Mouse (Mus musculus): ENCODE measurements at regions not wholly inside any gene's neighbourhood (a gene's known extent, or its start where the extent isn't known, plus 50 kb on each side); places are given as distances from the start of the nearest gene placed in this dataset.

DNA sequence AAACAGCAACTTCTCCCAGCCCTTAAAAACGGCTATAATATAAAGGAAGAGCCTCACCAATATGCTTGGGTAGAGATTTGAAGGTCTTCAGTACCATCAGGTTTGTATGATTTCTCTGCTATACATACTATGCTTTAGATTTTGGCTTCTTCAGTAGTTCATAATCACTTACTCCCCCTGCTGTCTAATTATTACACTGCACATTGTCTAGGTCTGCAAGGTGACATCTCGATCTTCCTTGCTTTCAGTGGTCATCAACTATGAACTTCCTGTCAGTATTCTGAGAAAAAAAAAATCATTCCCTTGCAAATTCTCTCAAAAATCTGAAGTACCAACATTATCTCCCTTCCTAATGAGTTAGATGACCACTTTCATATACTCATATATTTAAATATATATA is 225.4 kb upstream of the Galnt5 start:
- ATAC-seq, result no peak

DNA sequence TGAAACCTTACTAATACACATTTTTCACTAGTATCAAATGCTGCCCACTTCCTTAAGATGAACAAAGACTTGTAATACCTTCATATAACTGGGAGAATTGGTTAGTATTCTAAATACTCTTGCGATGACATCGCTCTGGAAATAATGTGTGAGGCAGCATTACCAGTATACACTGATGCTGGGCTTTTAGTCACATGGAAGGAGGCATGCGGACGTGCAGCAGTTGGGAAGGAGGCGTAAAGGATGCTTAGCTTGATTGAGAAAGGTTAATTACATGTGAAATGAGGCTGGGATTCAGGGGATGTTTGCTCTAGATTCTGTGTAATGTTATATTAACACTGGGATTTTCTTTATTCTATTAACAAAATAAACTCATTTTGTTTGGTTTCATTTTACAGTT is 221.5 kb upstream of the Galnt5 start:
- H3K36me3 ChIP-seq (ENCODE audit: insufficient read depth, low read length), result no peaks in the 10 kb centered on the region
- TF ChIP-seq EP300 (IDR thresholded peaks at IDR 0.05), result no peak
- TF ChIP-seq CTCF (IDR thresholded peaks at IDR 0.05), result no peak
- DNase-seq (ENCODE audit: low spot score) (no peak), ATAC-seq (no peak)
- no peak overlapping the region for H3K4me3 ChIP-seq (ENCODE audit: low read depth, low read length)
- H3K4me2 ChIP-seq (replicated peaks; ENCODE audit: low read depth, low read length), result no peak overlapping the region
- H3K9ac ChIP-seq (replicated peaks; ENCODE audit: low read depth), result no peak overlapping the region
- no peaks in the 10 kb centered on the region for H3K9me3 ChIP-seq (ENCODE audit: low read length)
- no peak overlapping the region for H3K27ac ChIP-seq (ENCODE audit: low read length)
- H3K4me1 ChIP-seq (ENCODE audit: insufficient read depth, low read depth, low read length), result no peaks in the 10 kb centered on the region
- no peaks in the 10 kb centered on the region for H3K27me3 ChIP-seq (replicated peaks; ENCODE audit: insufficient read depth, low read length)
- 87% methylated on average over 5 of the region's 5 CpGs for WGBS

More for the DNA sequence above, 225.4 kb upstream of the Galnt5 start:
- H3K4me1 ChIP-seq (ENCODE audit: insufficient read depth, low read depth, low read length), result no peaks in the 10 kb centered on the region
- H3K36me3 ChIP-seq (ENCODE audit: insufficient read depth, low read length), result no peaks in the 10 kb centered on the region
- no peak for DNase-seq (ENCODE audit: low spot score)
- no peak overlapping the region for H3K4me3 ChIP-seq (ENCODE audit: low read depth, low read length)
- H3K27ac ChIP-seq (ENCODE audit: low read length), result no peak overlapping the region
- no peaks in the 10 kb centered on the region for H3K9me3 ChIP-seq (ENCODE audit: low read length)
- H3K27me3 ChIP-seq (replicated peaks; ENCODE audit: insufficient read depth, low read length), result no peaks in the 10 kb centered on the region
- WGBS, result 70% methylated on average over 2 of the region's 2 CpGs
- TF ChIP-seq EP300 (IDR thresholded peaks at IDR 0.05) (no peak), CTCF (IDR thresholded peaks at IDR 0.05) (peak; percentile 41)
- no peak overlapping the region for H3K9ac ChIP-seq (replicated peaks; ENCODE audit: low read depth)
- H3K4me2 ChIP-seq (replicated peaks; ENCODE audit: low read depth, low read length), result no peak overlapping the region

DNA sequence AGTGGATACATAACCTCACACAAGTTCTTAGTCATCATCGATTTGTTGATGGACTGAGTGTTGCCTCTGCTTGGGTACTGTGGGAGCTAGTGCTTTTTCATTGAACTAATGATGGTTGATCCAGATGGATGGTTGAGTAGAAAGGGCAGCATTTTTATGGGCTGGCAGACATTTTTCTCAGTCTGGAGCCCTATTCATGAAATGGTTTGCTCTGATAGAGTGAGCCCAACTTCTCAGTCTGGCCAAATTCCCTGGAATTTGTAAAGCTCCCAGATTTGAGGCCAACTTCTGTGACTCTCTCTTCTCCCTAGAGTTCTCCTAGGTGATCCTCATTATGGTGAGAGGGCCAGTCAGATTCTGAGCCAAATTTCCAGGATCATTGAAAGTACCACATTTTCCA is 216.8 kb upstream of the Galnt5 start:
- no peak overlapping the region for H3K4me2 ChIP-seq (replicated peaks; ENCODE audit: low read depth, low read length)
- no peaks in the 10 kb centered on the region for H3K9me3 ChIP-seq (ENCODE audit: low read length)
- no peak overlapping the region for H3K9ac ChIP-seq (replicated peaks; ENCODE audit: low read depth)
- 95% methylated on average over 1 of the region's 1 CpGs for WGBS
- no peaks in the 10 kb centered on the region for H3K27me3 ChIP-seq (replicated peaks; ENCODE audit: insufficient read depth, low read length)
- no peak overlapping the region for H3K4me3 ChIP-seq (ENCODE audit: low read depth, low read length)
- H3K4me1 ChIP-seq (ENCODE audit: insufficient read depth, low read depth, low read length), result no peaks in the 10 kb centered on the region
- H3K27ac ChIP-seq (ENCODE audit: low read length), result no peak overlapping the region
- H3K36me3 ChIP-seq (ENCODE audit: insufficient read depth, low read length), result no peaks in the 10 kb centered on the region
- DNase-seq (ENCODE audit: low spot score) (no peak), ATAC-seq (no peak)
- no peak for TF ChIP-seq EP300 (IDR thresholded peaks at IDR 0.05)
- TF ChIP-seq CTCF (IDR thresholded peaks at IDR 0.05), result no peak

DNA sequence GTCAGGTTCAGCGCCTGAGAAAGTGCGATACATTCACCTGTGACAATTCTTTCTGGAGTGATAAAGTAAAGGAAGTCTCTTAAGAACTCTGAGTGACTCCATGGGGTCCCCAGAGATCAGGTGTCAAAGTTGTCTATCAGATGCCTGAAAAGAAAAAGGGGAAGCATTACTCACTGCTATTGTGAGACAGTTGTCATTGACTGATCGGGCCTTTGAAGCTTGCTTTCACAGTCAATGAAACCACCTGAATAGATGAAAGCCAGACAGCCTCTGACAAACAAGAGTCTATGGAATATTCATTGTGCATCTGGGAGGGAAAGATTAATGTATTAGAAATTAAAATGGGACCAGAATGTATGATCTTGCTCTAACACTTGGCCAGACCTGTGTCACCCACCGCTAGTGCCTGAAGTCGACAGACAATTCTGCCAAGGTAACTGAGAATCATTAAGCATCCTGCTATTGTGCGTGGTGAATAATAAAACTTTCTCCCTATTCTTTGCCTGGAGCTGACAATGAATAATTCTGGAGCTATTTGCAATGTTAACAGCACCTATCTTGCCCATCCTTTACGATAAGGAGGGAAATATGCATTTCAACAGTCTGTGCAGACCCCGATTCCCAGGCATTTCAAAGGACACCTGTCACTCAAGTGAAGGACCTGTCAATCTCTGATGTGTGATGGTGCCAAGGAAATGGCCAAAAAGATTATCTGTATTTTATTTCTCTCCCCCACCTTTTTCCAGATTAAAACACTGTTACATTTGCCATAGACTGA is 204.0 kb upstream of the Galnt5 start:
- Histone ChIP-seq H3K4me1 (ENCODE audit: insufficient read depth, low read depth, low read length) (no peaks in the 10 kb centered on the region), H3K4me2 (replicated peaks; ENCODE audit: low read depth, low read length) (no peak overlapping the region), H3K36me3 (ENCODE audit: insufficient read depth, low read length) (no peaks in the 10 kb centered on the region), H3K9ac (replicated peaks; ENCODE audit: low read depth) (no peak overlapping the region), H3K9me3 (ENCODE audit: low read length) (no peaks in the 10 kb centered on the region), H3K27ac (ENCODE audit: low read length) (no peak overlapping the region), H3K27me3 (replicated peaks; ENCODE audit: insufficient read depth, low read length) (no peaks in the 10 kb centered on the region), H3K4me3 (ENCODE audit: low read depth, low read length) (no peak overlapping the region)
- TF ChIP-seq CTCF (IDR thresholded peaks at IDR 0.05) (no peak), EP300 (IDR thresholded peaks at IDR 0.05) (no peak)
- ATAC-seq (no peak), DNase-seq (ENCODE audit: low spot score) (no peak)
- 77% methylated on average over 8 of the region's 8 CpGs for WGBS

DNA sequence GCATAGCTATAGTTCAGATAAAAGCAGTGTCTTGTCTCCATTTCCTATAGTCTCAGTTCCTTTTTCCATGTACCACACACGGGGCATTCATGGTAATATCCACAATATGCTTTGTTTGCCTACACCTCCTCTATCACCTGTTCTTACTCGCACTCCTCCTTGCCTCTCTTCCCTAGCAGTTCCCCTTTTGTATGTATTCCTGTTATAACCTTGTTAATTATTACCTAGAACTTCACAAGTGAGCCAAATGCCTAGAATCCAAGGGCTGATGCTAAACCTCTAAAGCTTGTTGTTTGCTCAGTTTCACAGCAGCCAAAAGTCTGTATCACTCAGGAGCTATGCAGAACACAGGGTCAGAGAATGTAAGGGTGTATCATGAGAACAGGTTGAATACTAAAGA is 198.4 kb upstream of the Galnt5 start:
- no peak overlapping the region for H3K4me3 ChIP-seq (ENCODE audit: low read depth, low read length)
- no peak overlapping the region for H3K9ac ChIP-seq (replicated peaks; ENCODE audit: low read depth)
- H3K27ac ChIP-seq (ENCODE audit: low read length), result no peak overlapping the region
- no peak for TF ChIP-seq CTCF (IDR thresholded peaks at IDR 0.05)
- TF ChIP-seq EP300 (IDR thresholded peaks at IDR 0.05), result no peak
- H3K4me2 ChIP-seq (replicated peaks; ENCODE audit: low read depth, low read length), result no peak overlapping the region
- WGBS, result 40% methylated on average over 2 of the region's 2 CpGs
- DNase-seq (ENCODE audit: low spot score) (no peak), ATAC-seq (no peak)
- no peaks in the 10 kb centered on the region for H3K4me1 ChIP-seq (ENCODE audit: insufficient read depth, low read depth, low read length)
- H3K9me3 ChIP-seq (ENCODE audit: low read length), result no peaks in the 10 kb centered on the region
- H3K27me3 ChIP-seq (replicated peaks; ENCODE audit: insufficient read depth, low read length), result no peaks in the 10 kb centered on the region
- H3K36me3 ChIP-seq (ENCODE audit: insufficient read depth, low read length), result no peaks in the 10 kb centered on the region

DNA sequence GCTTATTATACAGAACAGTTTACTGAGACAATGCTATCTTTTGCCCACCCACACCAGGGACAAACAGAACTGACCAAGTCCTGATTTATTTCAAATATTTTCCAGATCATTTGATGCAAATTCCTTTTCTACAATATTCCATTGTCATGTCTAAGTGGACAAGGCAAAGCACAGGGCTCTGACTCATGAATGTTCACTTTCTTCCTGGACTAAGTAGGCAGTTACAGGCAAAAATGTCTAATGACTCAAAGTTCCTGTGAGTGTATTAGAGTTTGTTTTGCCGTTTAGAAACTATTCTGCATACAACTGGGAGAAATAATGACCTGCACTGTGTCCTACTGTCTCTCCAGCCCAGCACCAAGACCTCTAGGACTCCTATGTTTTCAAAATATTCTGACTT is 189.8 kb upstream of the Galnt5 start:
- no peak overlapping the region for H3K4me3 ChIP-seq (ENCODE audit: low read depth, low read length)
- H3K27me3 ChIP-seq (replicated peaks; ENCODE audit: insufficient read depth, low read length), result no peaks in the 10 kb centered on the region
- H3K36me3 ChIP-seq (ENCODE audit: insufficient read depth, low read length), result no peaks in the 10 kb centered on the region
- no peak overlapping the region for H3K9ac ChIP-seq (replicated peaks; ENCODE audit: low read depth)
- 43% methylated on average over 1 of the region's 1 CpGs for WGBS
- no peak overlapping the region for H3K4me2 ChIP-seq (replicated peaks; ENCODE audit: low read depth, low read length)
- ATAC-seq (no peak), DNase-seq (ENCODE audit: low spot score) (no peak)
- H3K9me3 ChIP-seq (ENCODE audit: low read length), result no peaks in the 10 kb centered on the region
- TF ChIP-seq CTCF (IDR thresholded peaks at IDR 0.05), result no peak
- TF ChIP-seq EP300 (IDR thresholded peaks at IDR 0.05), result no peak
- H3K4me1 ChIP-seq (ENCODE audit: insufficient read depth, low read depth, low read length), result no peaks in the 10 kb centered on the region
- no peak overlapping the region for H3K27ac ChIP-seq (ENCODE audit: low read length)
